Mouse (Mus musculus) C2C12 (cell line): ENCODE measurements around the gene Gpc6. TPM values are rescaled to one million over a fixed set of nuclear protein-coding genes. Genes with fewer than 3 reads are reported as not detected.

Source experiments
- H3K27me3 ChIP-seq: one replicate; pipeline ENCODE4 v1.6.1; 2011; ENCODE audit not compliant: control insufficient read depth, insufficient read depth, insufficient read length
- H3K36me3 ChIP-seq: one replicate; pipeline ENCODE4 v1.6.1; 2011; ENCODE audit not compliant: control insufficient read depth, insufficient read depth
- H3K4me3 ChIP-seq: one replicate; pipeline ENCODE4 v1.5.1; 2011; ENCODE audit warnings: mild to moderate bottlenecking, control low read depth; ENCODE audit not compliant: poor library complexity, insufficient read depth, severe bottlenecking
- H3K79me2 ChIP-seq: one replicate; pipeline ENCODE4 v1.6.1; 2011; ENCODE audit not compliant: control insufficient read depth, insufficient read depth
- H3K79me3 ChIP-seq: one replicate; pipeline ENCODE4 v1.6.1; 2011; ENCODE audit warnings: low read depth, control low read depth
- H3ac ChIP-seq: one replicate; pipeline ENCODE3; 2011; ENCODE audit warnings: low read depth; ENCODE audit not compliant: control insufficient read depth, insufficient read length
- CEBPB ChIP-seq: IDR thresholded peaks from one replicate; pipeline ENCODE4 v1.6.1; 2011; ENCODE audit warnings: low read depth, mild to moderate bottlenecking, control low read depth, moderate library complexity
- CTCF ChIP-seq: IDR thresholded peaks from one replicate; pipeline ENCODE4 v1.5.1; 2011; ENCODE audit not compliant: control insufficient read depth, insufficient read depth, insufficient read length
- FOSL1 ChIP-seq: IDR thresholded peaks from one replicate; pipeline ENCODE4 v1.8.0; 2011; ENCODE audit warnings: mild to moderate bottlenecking, low read length; ENCODE audit not compliant: poor library complexity, insufficient read depth, severe bottlenecking
- MAX ChIP-seq: IDR thresholded peaks from one replicate; pipeline ENCODE4 v1.6.1; 2011; ENCODE audit warnings: mild to moderate bottlenecking, control low read depth
- MYOD1 ChIP-seq: IDR thresholded peaks from one replicate; pipeline ENCODE4 v1.6.1; 2011; ENCODE audit warnings: low read depth; ENCODE audit not compliant: control insufficient read depth, insufficient read length
- MYOG ChIP-seq: IDR thresholded peaks from one replicate; pipeline ENCODE4 v1.6.1; 2011; ENCODE audit not compliant: control insufficient read depth, insufficient read length; ENCODE audit errors: extremely low read depth
- USF1 ChIP-seq: IDR thresholded peaks from one replicate; pipeline ENCODE4 v1.6.1; 2011; ENCODE audit warnings: low read depth, mild to moderate bottlenecking, control low read depth, moderate library complexity
- polyA plus RNA-seq: library from polyadenylated mRNA; unstranded; fragments of >200 nt; fragmentation: generic; extraction: Trizol; gene quantifications from one replicate; pipeline ENCODE4 v1.2.1, GENCODE M21; 2012; ENCODE audit warnings: missing spikeins

Gpc6 gene
- polyA plus RNA-seq, 1 experiment: 9.6 TPM

DNA sequence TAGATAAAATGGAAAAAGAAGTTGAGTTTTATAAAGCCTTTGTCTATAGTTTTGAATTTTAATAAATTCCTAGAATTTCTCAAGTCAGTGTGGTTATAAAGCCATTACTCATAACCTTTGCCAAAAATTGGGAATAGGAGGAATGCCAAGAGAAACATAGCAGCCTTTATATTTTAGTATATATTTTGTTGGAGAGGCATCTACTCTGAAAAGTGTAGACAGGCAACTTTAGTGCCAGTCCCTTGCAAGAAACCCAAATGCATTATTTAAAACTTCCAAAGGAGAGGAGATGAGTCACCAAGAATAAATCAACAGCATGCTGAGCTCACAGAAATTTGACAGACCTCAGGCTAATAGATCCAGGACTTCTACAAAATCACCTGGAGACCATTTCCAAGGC lies 301.8 kb downstream of the Gpc6 start:
- no peaks in the 10 kb centered on the region for H3K79me2 ChIP-seq
- TF ChIP-seq MAX (no peak), USF1 (no peak), CTCF (no peak), CEBPB (no peak), MYOG (no peak), MYOD1 (no peak)
- H3ac ChIP-seq: no peak overlapping the region
- H3K27me3 ChIP-seq: no peaks in the 10 kb centered on the region
- H3K4me3 ChIP-seq: no peak overlapping the region
- no peaks in the 10 kb centered on the region for H3K36me3 ChIP-seq
- no peaks in the 10 kb centered on the region for H3K79me3 ChIP-seq

DNA sequence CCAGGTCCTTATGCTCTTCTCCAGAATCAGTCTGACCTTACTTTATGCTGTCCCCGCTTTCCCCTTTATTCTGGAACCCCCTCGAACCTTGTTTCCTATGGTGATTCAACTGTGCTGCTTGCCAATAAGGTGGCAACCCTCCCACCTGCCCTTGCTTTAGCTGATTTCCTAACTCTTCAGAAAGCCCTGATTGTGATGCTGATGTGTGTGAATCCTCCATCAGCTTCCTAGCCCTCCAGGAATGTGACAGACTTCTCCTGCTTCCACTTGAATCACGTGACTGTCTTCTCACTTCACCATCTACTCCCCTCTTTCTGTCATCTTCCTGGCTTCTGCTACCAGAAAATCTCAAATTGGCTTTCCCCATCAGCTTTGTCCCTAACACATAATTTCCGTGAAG lies 305.4 kb downstream of the Gpc6 start:
- Histone ChIP-seq H3K79me2 (no peaks in the 10 kb centered on the region), H3K27me3 (no peaks in the 10 kb centered on the region), H3ac (no peak overlapping the region), H3K36me3 (no peaks in the 10 kb centered on the region), H3K79me3 (no peaks in the 10 kb centered on the region), H3K4me3 (no peak overlapping the region)
- no peak for TF ChIP-seq CTCF
- TF ChIP-seq MYOG: no peak
- no peak for TF ChIP-seq CEBPB
- TF ChIP-seq MYOD1: no peak
- TF ChIP-seq USF1: no peak
- TF ChIP-seq MAX: no peak
- no peak for TF ChIP-seq FOSL1

DNA sequence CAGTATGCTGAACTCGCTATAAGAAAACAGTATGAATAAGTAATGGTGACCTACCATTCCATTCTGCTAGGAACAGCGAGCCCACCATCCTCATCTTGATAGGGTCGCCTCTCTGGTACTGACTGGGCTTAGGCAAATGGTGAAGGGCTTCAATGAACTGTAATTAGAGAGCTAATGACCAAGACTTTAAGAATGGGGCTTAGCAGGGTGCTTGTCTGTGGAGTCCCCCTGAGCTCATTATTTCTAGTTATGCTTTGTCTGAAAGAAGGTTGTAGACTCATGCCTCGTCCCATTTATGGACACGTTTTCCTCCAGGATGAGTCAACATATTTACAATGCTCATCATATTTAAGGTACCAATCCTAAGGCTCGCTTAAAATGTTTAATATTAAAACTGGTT lies 313.1 kb downstream of the Gpc6 start:
- Histone ChIP-seq H3K27me3 (no peaks in the 10 kb centered on the region), H3K4me3 (no peak overlapping the region), H3K36me3 (no peaks in the 10 kb centered on the region), H3K79me2 (no peaks in the 10 kb centered on the region), H3K79me3 (no peaks in the 10 kb centered on the region), H3ac (no peak overlapping the region)
- no peak for TF ChIP-seq CTCF
- TF ChIP-seq MYOG: no peak
- no peak for TF ChIP-seq CEBPB
- no peak for TF ChIP-seq USF1
- TF ChIP-seq FOSL1: no peak
- no peak for TF ChIP-seq MAX
- TF ChIP-seq MYOD1: no peak

DNA sequence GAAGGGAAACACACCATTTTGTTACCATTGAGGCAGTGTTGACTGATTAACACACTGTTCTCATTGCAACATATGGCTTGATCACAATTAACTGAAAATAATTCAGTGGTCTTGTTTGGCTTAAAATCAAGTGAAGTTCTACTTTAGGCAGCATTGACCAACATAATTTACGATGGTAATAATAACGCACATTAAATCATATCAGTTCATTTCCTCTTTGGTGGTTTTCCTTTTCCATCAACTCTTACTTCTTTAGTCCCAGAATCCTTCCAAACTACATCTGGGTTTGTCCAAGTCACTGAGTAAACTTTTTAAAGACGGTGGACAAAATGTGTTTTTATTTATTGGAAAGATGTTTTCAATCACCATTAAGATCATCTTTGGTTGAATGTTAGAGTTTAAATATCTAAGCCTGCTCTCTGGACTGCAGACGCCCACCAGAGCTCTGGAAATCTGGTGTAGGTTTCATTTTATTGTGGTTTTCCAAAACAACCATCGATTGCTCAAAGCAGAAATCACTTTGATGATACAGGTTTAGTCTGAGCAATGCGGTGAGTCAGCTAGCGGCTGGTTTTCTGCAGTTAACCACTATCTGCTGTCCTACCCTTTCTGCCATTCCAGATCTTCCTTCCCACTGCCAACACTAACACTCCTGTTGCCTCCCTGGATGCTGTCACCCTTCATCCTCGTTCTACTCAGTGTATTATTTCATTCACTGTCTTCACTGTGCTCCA lies 314.7 kb downstream of the Gpc6 start:
- no peaks in the 10 kb centered on the region for H3K79me3 ChIP-seq
- H3ac ChIP-seq: no peak overlapping the region
- no peak for TF ChIP-seq MYOD1
- TF ChIP-seq CTCF: no peak
- TF ChIP-seq MYOG: no peak
- TF ChIP-seq USF1: no peak
- peak; percentile 24 for TF ChIP-seq FOSL1
- TF ChIP-seq MAX: no peak
- TF ChIP-seq CEBPB: peak; percentile 60
- H3K79me2 ChIP-seq: no peaks in the 10 kb centered on the region
- H3K36me3 ChIP-seq: no peaks in the 10 kb centered on the region
- no peaks in the 10 kb centered on the region for H3K27me3 ChIP-seq
- H3K4me3 ChIP-seq: no peak overlapping the region

DNA sequence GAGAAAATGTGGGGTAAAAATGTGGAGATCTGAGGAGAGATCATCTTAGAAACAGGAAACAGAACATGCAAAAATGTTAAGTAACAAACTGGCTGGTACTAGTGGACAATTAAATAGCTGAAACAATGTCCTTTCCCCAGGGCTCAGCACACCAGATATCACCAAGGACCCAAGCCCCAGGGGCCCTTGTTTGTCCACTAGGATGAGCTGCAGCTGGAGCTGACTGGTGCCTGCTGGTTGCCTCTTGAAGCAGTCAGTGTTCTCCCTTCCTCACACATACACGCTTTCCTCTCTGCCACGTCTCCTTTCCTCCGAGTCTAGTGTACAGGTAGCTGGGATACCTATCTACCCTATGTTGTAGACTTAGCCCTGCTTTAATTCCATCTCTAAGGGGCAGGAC lies 320.5 kb downstream of the Gpc6 start:
- H3K79me3 ChIP-seq: no peaks in the 10 kb centered on the region
- no peaks in the 10 kb centered on the region for H3K79me2 ChIP-seq
- TF ChIP-seq MAX (no peak), CEBPB (no peak), USF1 (no peak), MYOG (no peak), CTCF (no peak), FOSL1 (no peak), MYOD1 (no peak)
- H3ac ChIP-seq: no peak overlapping the region
- no peak overlapping the region for H3K4me3 ChIP-seq
- H3K27me3 ChIP-seq: no peaks in the 10 kb centered on the region
- no peaks in the 10 kb centered on the region for H3K36me3 ChIP-seq

DNA sequence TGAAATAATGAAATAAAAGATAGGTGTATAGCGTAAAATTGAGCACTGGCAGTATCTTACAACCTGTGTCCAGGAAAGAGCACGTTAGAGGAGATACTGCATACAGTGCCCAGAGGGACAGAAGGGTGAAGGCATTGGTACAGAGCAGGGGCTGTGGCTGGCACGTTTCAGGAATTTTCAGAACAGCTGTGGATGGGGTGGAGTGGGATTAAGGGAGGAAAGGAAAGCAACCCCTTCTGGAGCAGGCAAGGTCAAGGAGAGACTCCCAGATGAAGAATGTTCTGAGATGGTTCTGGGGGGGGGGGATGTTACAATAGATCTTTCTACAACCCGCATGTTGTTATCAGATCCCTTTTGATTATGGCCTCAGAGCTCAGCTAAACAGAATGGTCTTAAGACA lies 331.1 kb downstream of the Gpc6 start:
- H3K4me3 ChIP-seq: no peak overlapping the region
- H3K79me3 ChIP-seq: no peaks in the 10 kb centered on the region
- no peak overlapping the region for H3ac ChIP-seq
- H3K27me3 ChIP-seq: no peaks in the 10 kb centered on the region
- TF ChIP-seq CTCF: no peak
- TF ChIP-seq USF1: no peak
- no peak for TF ChIP-seq FOSL1
- no peak for TF ChIP-seq MAX
- no peak for TF ChIP-seq MYOD1
- TF ChIP-seq CEBPB: no peak
- TF ChIP-seq MYOG: no peak
- H3K79me2 ChIP-seq: no peaks in the 10 kb centered on the region
- no peaks in the 10 kb centered on the region for H3K36me3 ChIP-seq
